Mouse (Mus musculus) thymus, postnatal 0 days (tissue): Measurements from ENCODE around the gene Mipep. TPM values are rescaled to one million over a fixed set of nuclear protein-coding genes. Genes with fewer than 3 reads are reported as not detected.

Source experiments
- DNase-seq: peaks from one replicate; pipeline ENCODE4 v3.0.0-alpha.2; 2015; ENCODE audit warnings: low spot score
- polyA plus RNA-seq: library from polyadenylated mRNA; unstranded; fragments of >200 nt; fragmentation: Nextera tagmentation; extraction: Ambion mirVana; gene quantifications from 2 replicates; pipeline ENCODE4 v1.2.1, GENCODE M21; 2015

The Mipep gene
- 13.9 and 15.5 TPM in 2 replicates for polyA plus RNA-seq

GRCm38 (mm10) chr14:60784427-60785315 lies at the start of gene Mipep:
Gene Mipep, plus strand, starts transcription at chr14:60784573.
- peak; percentile 92 for DNase-seq

- no peak for DNase-seq
These were observed 49.2 kb upstream of the Mipep start for GRCm38 (mm10) chr14:60735206-60735605.

GRCm38 (mm10) chr14:60735848-60736547 lies 48.4 kb upstream of the Mipep start:
- no peak for DNase-seq

DNA sequence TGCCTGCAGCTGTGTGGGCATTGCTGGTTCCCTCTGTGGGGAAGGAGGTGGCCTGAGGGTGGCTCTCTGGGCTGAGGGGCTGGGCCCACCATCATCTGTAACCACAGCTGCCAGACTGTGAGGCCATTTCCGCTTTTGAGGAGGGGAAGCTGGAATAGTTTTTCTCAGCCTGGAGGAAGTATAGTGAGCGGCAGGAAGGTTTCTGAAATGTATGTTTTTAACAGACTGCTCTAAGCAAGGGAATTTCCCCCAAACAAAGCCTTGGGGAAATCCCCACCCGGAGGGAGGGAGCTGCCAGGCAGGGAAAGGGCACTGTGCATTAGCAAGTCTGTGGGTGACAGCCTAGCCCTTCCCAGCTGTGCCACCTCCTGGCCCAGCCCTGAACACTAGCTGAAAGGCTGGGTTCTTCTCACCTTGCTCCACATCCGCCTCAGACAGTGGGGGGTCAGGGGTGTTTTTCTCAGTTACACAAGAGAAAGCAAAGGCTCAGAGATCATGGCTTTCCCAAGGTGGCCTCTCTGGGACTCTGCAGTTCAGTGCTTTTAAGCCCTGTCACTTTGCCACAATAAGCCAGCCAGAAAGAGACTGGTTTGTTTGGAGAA lies 47.7 kb upstream of the Mipep start:
- DNase-seq = peak; percentile 82

DNA sequence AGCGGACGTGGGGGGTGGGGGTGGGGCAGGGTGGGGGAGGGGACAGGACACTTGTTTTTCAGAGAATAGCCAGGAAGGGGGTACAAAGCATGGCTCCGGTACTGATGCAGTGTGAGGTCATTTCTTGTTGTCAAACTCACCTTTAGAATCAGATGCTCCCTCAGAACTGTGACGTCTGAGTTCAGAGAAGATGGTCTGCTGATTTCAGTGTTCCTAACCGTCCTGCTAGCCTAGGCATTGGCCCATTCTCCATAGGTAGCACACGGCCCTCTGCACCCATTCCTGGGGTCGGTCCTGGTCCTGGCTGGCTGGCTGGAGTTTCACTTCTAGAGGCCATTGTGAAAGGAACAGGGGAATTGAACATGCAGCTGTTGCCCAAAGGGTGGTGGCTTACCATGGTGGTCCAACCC lies 47.2 kb upstream of the Mipep start:
- DNase-seq = peak; percentile 42

DNA sequence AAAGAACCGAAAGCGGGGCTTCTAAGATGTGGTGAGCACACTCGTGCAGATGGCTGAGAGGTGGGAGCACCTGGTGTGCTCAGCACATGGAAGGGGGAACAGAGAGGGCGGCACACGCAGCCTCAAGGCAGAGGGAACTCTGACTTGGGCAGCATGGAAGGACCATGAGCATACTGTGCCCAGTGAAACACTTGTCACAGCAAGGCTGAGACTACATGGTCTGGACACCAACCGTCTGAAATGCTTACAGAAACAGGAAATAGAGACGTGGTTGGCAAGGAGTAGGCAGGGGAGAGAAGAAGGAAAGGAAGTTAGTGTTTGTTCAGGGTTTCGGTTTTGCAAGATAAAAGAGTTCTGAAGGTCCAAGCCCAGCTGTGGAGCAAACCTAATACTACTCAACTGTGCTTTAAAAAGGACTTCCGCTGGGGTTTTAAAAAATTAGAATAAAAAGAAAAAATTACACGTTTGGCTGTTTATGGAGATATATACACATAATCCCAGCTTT lies 45.9 kb upstream of the Mipep start:
- peak; percentile 81 for DNase-seq

DNA sequence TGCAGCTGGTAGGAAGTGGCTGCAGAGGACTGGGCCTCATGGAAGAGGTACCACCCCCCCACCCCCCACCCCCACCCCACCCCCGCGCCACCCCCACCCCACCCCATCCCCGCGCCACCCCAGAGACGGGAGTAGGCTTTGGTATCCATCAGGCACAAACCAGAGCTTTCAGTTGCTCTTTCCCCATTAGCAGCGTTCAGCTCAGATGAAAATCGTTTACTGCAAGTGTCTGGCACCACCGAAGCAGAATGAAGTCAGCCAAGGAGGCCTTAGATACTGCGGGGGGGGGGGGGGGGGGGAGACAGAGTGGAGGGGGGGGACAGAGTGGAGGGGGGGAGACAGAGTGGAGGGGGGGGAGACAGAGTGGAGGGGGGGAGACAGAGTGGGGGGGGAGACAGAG lies 45.2 kb upstream of the Mipep start:
- no peak for DNase-seq

DNA sequence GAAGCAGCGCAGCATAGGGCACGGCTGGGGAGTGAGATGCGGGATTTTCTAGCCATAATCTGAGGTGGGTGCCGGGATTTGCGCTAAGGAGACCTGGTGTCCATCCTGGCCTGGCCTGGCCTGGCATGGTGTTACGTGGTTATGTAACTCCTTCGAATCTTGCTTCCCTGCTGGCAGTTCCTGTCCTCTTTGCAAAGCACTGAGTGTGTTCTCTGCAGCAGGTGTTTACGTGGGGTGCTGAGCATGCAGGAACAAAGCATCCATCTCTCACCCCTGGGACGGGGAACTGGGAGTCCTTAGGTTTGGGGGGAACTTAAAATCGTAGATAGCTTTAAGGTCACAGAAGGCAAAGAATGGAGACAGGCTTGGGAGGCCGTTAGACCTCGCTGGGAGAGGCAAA lies 44.8 kb upstream of the Mipep start:
- DNase-seq = peak; percentile 39

DNA sequence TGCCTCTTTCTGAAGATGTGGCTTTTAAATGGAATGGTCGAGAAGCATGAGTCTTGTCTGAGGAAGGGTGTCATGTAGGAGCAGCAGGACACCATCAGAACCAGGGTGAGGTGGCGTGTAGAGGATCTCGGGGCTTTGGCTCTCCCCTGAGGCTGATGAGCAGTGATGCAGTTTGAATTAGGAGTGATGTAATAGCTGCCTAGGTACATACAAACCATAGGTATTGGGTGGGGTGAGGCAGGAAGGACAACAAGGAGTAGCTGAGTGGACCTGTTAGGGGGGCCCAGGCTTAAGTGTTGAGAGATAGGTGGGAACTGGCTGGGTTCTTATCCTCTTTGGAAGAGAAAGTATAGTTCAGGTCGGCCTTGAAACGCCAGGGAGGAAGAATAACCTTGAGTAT lies 43.9 kb upstream of the Mipep start:
- DNase-seq = no peak

DNA sequence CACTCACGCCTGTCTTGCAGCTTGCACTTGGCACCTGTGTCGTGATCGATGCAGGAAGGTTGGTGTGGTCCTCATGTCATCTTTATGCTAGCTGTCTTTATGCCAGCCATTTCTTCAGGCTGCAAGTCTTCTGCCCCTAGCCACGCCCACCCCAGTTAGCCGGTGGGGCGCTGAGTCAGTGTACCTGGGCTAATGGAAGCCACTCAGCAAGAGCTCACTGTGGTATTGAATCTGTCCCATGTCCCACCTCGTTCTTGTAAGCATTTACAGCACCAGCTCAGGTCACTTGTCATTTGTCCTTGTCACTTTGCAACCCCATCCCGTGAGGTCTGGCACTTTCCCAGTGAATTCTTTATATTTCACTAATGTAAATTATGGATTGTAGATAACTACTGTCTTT lies 43.3 kb upstream of the Mipep start:
- DNase-seq = no peak

- DNase-seq = no peak
These were observed 42.8 kb upstream of the Mipep start for GRCm38 (mm10) chr14:60741490-60741981.

- DNase-seq = no peak
These were observed 40.7 kb upstream of the Mipep start for GRCm38 (mm10) chr14:60743681-60744080.

DNA sequence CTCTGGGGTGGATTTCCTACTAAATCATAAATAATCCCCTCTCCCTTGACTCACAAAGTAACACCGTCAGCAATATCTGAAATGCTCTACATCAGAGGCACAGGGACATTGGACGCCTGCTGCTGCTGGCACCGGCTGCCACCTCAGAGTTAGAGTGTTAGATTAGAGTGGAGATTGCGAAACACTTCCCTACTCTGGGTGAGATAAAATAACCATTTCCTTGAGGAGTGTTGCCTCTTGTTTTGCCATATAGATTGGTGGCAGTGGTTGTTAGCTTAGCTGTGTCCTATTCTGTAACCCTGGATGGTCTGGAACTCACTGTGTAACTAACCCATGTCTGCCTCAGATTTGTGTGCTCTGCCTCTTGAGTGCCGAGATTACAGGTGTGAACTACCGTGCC lies 39.2 kb upstream of the Mipep start:
- DNase-seq = no peak

DNA sequence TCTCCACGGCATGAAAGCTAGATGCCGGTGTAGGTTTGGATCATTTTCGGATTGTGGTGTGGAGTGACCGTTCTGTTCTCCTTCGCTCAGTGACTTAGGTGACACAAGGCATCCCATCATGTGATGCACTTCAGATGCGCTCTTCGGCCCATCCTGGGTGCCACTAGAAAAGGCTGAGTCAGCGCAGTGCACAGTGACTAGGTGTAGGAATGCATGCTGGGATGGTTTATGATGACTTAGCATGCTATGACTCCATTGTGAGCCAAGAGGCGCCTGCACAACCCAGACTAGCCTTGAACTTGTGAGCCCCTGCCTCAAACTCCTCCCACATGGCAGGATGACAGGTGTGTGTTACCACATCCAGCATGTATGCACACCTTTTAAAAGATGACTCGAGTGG lies 38.2 kb upstream of the Mipep start:
- no peak for DNase-seq

DNA sequence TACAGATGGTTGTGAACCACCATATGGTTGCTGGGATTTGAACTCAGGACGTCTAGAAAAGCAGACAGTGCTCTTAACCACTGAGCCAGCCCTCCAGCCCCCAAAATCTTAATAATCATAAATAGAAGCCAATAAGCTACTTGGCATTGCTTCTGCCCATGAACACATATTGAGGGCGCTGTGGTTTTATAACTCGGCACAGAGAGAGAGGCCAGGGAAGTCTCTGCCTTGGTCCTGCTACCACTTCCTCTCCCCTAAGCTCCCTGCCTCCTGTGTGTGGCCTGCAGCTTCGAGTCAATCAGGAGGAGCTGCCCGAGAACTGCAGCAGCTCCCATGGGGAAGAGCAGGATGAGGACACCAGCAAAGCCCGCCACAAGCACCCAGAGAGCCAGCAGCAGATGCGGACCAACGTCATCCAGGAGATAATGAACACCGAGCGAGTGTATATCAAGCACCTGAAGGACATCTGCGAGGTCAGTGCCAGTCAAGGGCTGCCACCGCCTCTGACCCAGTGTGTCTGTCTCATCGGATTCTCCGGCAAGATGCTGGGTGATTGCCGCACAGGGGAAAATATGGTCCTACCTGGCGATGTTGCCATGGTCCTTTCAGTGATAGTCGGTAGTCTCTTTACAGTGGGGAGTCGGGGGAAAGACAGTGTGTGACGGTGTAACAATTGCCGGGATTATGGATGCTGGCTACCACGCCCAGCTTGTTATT lies 37.1 kb upstream of the Mipep start:
- no peak for DNase-seq

DNA sequence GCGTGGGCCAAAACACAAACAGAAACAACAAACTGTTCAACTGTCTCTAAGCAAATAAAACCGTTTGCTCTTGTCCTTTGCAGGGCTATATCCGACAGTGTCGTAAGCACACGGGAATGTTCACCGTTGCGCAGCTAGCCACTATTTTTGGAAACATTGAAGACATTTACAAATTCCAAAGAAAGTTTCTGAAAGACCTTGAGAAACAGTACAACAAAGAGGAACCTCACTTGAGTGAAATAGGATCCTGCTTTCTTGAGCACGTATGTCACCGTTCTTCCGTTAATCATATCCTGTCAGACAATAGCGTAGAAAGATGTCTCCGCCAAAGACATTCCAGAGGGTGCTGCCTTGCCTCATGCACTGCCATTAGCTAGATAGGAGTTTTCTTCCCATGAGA lies 34.5 kb upstream of the Mipep start:
- DNase-seq = no peak

- DNase-seq = no peak
These were observed 32.8 kb upstream of the Mipep start for GRCm38 (mm10) chr14:60751581-60751980.

DNA sequence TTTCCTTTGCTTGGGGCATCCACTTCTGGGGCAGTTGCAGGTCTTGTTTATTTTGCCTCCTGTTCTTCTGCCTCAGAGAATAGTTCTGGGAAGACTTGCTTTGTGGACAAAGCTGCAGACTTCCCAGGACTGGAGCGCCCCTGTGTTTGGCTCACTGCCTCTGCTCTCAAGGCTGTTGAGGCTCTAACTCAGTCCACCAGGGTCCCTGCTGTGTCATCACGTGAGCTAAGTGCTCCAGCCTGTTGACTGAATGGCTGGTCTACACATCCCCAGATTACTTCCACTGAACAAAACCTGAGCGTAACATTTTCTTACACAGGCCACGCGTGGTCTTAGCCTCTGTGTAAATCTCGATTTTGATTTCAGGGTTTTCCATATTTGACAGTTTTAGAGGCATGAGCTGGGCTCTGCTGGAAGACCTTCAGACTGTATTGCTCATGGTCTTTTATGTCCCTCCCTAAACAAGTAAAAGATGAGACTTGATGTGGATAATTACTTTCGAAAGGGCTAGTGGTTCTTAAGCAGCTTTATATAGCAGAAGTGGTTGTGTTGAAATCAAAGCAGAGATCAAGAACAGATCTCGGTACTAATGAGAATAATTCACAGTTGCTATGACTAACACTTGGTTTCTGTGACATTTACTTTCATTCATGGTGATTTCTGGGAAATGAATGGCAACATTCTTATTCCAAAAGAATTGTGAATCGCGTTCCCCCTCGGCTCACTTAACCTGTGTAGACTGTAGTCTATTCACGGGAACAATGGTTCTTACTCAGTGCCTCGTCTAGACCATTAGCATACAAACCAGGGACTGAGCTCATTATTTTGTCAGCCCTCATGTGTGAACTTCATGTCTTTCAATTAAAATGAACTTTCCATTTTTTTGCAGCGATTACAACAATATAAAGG lies 31.2 kb upstream of the Mipep start:
- no peak for DNase-seq

DNA sequence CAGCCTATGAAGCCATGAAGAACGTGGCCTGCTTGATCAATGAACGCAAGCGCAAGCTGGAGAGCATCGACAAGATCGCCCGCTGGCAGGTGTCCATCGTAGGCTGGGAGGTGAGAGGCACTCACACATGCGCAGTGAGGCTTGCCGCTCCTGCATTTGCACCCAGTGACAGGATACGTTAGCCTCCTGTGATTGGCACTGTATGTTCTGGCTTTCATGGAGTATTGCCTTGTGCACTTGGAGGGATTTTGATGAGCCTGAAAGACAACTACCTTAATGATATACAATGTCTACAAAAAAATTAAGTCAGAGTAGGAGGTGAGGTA lies 30.6 kb upstream of the Mipep start:
- no peak for DNase-seq

DNA sequence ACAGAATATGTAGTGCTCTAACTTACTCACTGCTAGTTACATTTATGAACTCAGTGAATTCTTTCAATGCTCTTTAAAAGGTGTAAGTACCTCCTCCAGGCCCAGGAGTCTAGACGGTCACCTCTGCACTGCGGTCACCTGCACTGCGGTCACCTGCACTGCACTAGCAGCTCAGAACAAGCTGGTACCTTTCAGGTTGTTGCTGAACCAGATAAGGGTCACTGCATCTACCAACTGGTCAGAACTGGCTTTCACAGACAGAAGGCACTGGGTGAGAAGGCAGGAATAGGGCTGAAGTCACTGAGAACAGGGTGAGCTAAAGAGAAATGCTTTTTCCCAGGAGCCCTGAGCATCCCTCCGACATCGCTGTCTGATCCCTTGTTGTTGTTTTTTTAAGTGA lies 29.7 kb upstream of the Mipep start:
- DNase-seq = no peak
